Mouse (Mus musculus) liver, adult 2 months (tissue): Measurements from ENCODE around the gene Cox20.

Experiments used
- CTCF ChIP-seq: fragments of 200-500 bp; IDR thresholded peaks from 2 replicates; pipeline ENCODE4 v1.5.1; 2011; ENCODE audit warnings: low read depth, low read length, control low read depth
- POLR2A ChIP-seq: fragments of 200-500 bp; IDR thresholded peaks from 2 replicates; pipeline ENCODE4 v1.6.1; 2011; ENCODE audit warnings: low read length, control low read depth; ENCODE audit not compliant: insufficient read depth; ENCODE audit errors: extremely low read depth

GRCm38 (mm10) chr1:178319295-178320037 lies 536 bp downstream of the Cox20 start:
- no peak for TF ChIP-seq CTCF
- no peak for TF ChIP-seq POLR2A
